Mouse (Mus musculus) liver, embryonic 14.5 days (tissue): ENCODE results near the gene Cntn5. TPM values are rescaled to one million over a fixed set of nuclear protein-coding genes. Genes with fewer than 3 reads are reported as not detected.

Experiments
- ATAC-seq: fragments of 200-750 bp; cut with Nextera tagmentation; 2 replicates; pipeline ENCODE4 v1.8.0; 2017; ENCODE audit warnings: moderate number of reproducible peaks, mild to moderate bottlenecking, moderate library complexity; ENCODE audit not compliant: insufficient read depth
- DNase-seq, 3 experiments: peaks; one replicate each; pipeline ENCODE4 v3.0.0-alpha.2; 2012 to 2013; ENCODE audit warnings: low read depth in 3 of 3, low spot score in 3 of 3
- H3K27ac ChIP-seq: fragments of 300-500 bp; sonication (generic); 2 replicates; pipeline ENCODE4 v1.5.1; 2014; ENCODE audit warnings: moderate library complexity, mild to moderate bottlenecking, control low read depth, inconsistent platforms
- H3K27me3 ChIP-seq: fragments of 300-500 bp; sonication (generic); 2 replicates; pipeline ENCODE4 v1.6.1; 2014; ENCODE audit warnings: mild to moderate bottlenecking, low read length, moderate library complexity; ENCODE audit not compliant: control insufficient read depth, insufficient read depth
- H3K36me3 ChIP-seq: fragments of 300-500 bp; sonication (generic); replicated peaks from 2 replicates; pipeline ENCODE4 v1.6.1; 2014; ENCODE audit warnings: low read depth; ENCODE audit not compliant: control insufficient read depth, insufficient read depth
- H3K4me1 ChIP-seq, 2 experiments: fragments of 200-500 bp in 1 of 2; fragments of 300-500 bp in 1 of 2; sonication (generic) in 1 of 2; replicated peaks; 2 replicates each; pipeline ENCODE4 v1.6.1; 2012 to 2014; ENCODE audit warnings: antibody characterized with exemption in 1 of 2, inconsistent platforms in 1 of 2, low read length in 1 of 2; ENCODE audit not compliant: control insufficient read depth in 2 of 2, insufficient read depth in 2 of 2
- H3K4me2 ChIP-seq: fragments of 300-500 bp; sonication (generic); 2 replicates; pipeline ENCODE4 v1.6.1; 2014; ENCODE audit warnings: low read depth, mild to moderate bottlenecking, control low read depth, moderate library complexity
- H3K4me3 ChIP-seq, 2 experiments: fragments of 200-500 bp in 1 of 2; fragments of 300-500 bp in 1 of 2; sonication (generic) in 1 of 2; 2 replicates each; pipeline ENCODE4 v1.5.1; 2012 to 2014; ENCODE audit warnings: low read depth in 2 of 2, low read length in 2 of 2, mild to moderate bottlenecking in 2 of 2, control low read depth in 1 of 2, inconsistent platforms in 1 of 2, moderate library complexity in 1 of 2; ENCODE audit not compliant: insufficient read depth in 1 of 2
- H3K9ac ChIP-seq: fragments of 300-500 bp; sonication (generic); replicated peaks from 2 replicates; pipeline ENCODE4 v1.6.1; 2014; ENCODE audit warnings: mild to moderate bottlenecking, control low read depth, moderate library complexity
- H3K9me3 ChIP-seq: fragments of 300-500 bp; sonication (generic); 2 replicates; pipeline ENCODE4 v1.6.1; 2016; ENCODE audit warnings: low read length, mixed read lengths; ENCODE audit not compliant: control insufficient read depth
- CTCF ChIP-seq: IDR thresholded peaks from 2 replicates; pipeline ENCODE4 v1.5.1; 2016; ENCODE audit warnings: antibody characterized with exemption, low read depth, control low read depth
- EP300 ChIP-seq: IDR thresholded peaks from 2 replicates; pipeline ENCODE4 v1.6.1; 2016; ENCODE audit warnings: antibody characterized with exemption, low read depth
- WGBS: fragments of 180-500 bp; shearing (Covaris S2); extraction: QIAGEN DNeasy Blood & Tissue Kit; methylation state at CpG from one replicate; pipeline ENCODE4 v1.1.7; 2014; ENCODE audit not compliant: insufficient replicate concordance; 5-methylcytosine and 5-hydroxymethylcytosine counted together
- polyA plus RNA-seq, 2 experiments: library from polyadenylated mRNA; depleted of rRNA in 1 of 2; stranded (reverse) in 1 of 2; unstranded in 1 of 2; fragments of >200 nt; fragmentation: Nextera tagmentation in 1 of 2; extraction: Ambion mirVana in 1 of 2; gene quantifications; 2 replicates each; pipeline versions ENCODE4 v1.2.1 to v1.2.3; 2012 to 2014

The Cntn5 gene
- polyA plus RNA-seq, 2 experiments, result not detected

DNA sequence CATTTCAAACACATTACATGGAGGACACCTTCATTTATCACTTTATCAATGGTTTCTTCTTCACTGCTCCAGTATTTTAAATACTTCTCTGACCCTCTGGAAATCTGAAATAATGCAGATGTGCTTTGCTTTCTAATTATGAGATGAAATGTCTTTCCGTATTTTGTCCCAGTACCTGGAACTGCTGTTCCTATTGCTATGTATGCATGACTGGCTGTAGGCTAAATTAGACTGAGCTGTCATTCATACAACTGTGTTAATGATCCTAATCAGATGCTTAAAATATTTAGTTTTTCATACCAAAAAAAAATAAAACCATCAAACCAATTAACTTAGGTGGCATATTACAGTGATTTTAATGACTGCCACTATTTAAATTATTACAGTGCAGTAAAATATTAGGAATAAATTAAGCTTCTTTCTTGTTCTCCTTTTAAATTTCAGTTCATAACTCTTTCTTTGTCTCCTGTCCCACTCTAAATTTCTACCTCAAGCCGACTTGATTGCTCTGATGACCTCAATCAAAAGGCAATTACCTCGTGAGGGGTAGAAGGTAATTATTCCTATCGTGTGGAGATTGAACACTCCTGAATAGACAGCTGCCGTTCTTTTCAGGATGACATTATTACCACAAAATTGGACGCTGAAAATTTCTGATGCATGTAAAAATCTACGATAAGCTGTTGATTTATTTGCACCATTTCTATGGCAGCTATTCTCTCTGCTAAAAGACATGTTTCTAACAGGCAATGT is 378.5 kb downstream of the Cntn5 start:
- Histone ChIP-seq H3K9me3 (no peaks in the 10 kb centered on the region), H3K27ac (no peak overlapping the region), H3K4me3 (no peak overlapping the region), H3K36me3 (no peaks in the 10 kb centered on the region), H3K4me2 (no peak overlapping the region), H3K9ac (no peak overlapping the region), H3K4me1 (no peaks in the 10 kb centered on the region), H3K27me3 (no peaks in the 10 kb centered on the region)
- no peak for TF ChIP-seq CTCF
- no peak for TF ChIP-seq EP300
- DNase-seq, result no peak
- no peak for ATAC-seq
- WGBS, result 59% methylated on average over 7 of the region's 7 CpGs

- DNase-seq, result no peak
- Histone ChIP-seq H3K27ac (no peak overlapping the region), H3K4me3 (no peak overlapping the region), H3K27me3 (no peaks in the 10 kb centered on the region), H3K9me3 (no peaks in the 10 kb centered on the region), H3K4me1 (no peaks in the 10 kb centered on the region), H3K9ac (no peak overlapping the region), H3K4me2 (no peak overlapping the region), H3K36me3 (no peaks in the 10 kb centered on the region)
- TF ChIP-seq EP300 (no peak), CTCF (no peak)
- 15% methylated on average over 4 of the region's 4 CpGs for WGBS
- ATAC-seq, result no peak
These were observed 382.0 kb downstream of the Cntn5 start for GRCm38 (mm10) chr9:10522604-10523003.

DNA sequence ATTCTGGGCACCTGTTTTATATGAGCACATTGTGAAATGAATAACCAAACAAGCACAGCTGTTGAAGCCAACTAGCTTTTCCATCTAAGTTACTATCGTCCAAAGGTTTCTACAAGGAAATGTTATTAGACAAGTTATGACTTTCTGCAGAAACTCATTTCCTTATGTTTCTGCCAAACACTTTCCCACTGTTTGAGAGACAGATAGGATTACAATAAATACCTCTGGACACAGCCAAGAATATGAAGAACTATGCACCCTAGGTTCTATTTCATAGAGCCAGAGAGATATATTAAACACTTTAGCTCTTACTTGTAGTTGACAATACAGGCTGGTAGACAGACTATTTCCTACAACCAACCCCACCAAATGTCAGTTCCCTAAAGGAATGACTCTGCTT is 383.5 kb downstream of the Cntn5 start:
- WGBS, result 64% methylated on average over 1 of the region's 1 CpGs
- Histone ChIP-seq H3K27me3 (no peaks in the 10 kb centered on the region), H3K4me3 (no peak overlapping the region), H3K36me3 (no peaks in the 10 kb centered on the region), H3K4me2 (no peak overlapping the region), H3K9ac (no peak overlapping the region), H3K9me3 (no peaks in the 10 kb centered on the region), H3K4me1 (no peaks in the 10 kb centered on the region), H3K27ac (no peak overlapping the region)
- ATAC-seq (no peak), DNase-seq (no peak)
- TF ChIP-seq CTCF (no peak), EP300 (no peak)

GRCm38 (mm10) chr9:10492243-10492642 is 412.3 kb downstream of the Cntn5 start:
- Histone ChIP-seq H3K36me3 (no peaks in the 10 kb centered on the region), H3K9ac (no peak overlapping the region), H3K27me3 (no peaks in the 10 kb centered on the region), H3K4me2 (no peak overlapping the region), H3K4me3 (no peak overlapping the region), H3K9me3 (no peaks in the 10 kb centered on the region), H3K4me1 (no peaks in the 10 kb centered on the region), H3K27ac (no peak overlapping the region)
- no peak for DNase-seq
- ATAC-seq, result no peak
- TF ChIP-seq CTCF, result no peak
- no peak for TF ChIP-seq EP300

DNA sequence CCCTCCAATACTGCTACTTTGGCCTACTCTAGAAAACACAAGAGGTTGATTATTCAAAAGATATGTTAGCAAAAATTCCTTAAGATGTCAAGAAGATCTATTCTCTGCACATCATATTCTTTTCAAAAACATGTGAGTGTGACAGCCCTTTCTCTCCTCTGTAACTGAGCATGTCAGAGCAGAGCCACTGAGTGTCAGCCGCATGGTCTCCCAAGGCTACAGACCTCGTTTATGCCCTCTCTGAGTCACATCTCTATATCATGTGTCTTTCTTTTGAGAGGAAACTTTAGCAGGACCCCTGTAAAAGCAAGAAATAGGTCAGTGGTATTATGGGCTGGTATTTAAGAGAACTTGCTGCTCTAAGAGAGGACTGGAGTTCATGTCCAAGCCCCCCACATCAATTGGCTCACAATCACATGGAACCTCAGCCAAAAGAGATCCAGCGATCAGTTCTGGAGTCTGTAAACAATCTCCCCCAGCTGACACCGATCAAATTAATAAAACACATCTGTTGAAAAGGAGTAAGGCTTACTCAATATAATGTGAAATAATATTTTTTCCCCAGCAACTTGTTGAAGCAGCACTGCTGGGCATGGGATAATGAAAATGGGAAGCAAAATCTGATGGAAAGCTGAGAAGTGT is 433.0 kb downstream of the Cntn5 start:
- H3K27me3 ChIP-seq, result no peaks in the 10 kb centered on the region
- H3K36me3 ChIP-seq, result no peaks in the 10 kb centered on the region
- no peak overlapping the region for H3K27ac ChIP-seq
- DNase-seq, result no peak
- no peak for ATAC-seq
- H3K4me3 ChIP-seq, result no peak overlapping the region
- H3K9me3 ChIP-seq, result no peaks in the 10 kb centered on the region
- 61% methylated on average over 4 of the region's 4 CpGs for WGBS
- H3K4me1 ChIP-seq, result no peaks in the 10 kb centered on the region
- no peak for TF ChIP-seq CTCF
- TF ChIP-seq EP300, result no peak
- no peak overlapping the region for H3K4me2 ChIP-seq
- no peak overlapping the region for H3K9ac ChIP-seq
